Mouse (Mus musculus): ENCODE measurements around the gene Adrm1. TPM values are rescaled to one million over a fixed set of nuclear protein-coding genes. Genes with fewer than 3 reads are reported as not detected.

Gene Adrm1
- 89.8 and 92.1 TPM in 2 replicates for polyA plus RNA-seq (2012; rRNA removed)

DNA sequence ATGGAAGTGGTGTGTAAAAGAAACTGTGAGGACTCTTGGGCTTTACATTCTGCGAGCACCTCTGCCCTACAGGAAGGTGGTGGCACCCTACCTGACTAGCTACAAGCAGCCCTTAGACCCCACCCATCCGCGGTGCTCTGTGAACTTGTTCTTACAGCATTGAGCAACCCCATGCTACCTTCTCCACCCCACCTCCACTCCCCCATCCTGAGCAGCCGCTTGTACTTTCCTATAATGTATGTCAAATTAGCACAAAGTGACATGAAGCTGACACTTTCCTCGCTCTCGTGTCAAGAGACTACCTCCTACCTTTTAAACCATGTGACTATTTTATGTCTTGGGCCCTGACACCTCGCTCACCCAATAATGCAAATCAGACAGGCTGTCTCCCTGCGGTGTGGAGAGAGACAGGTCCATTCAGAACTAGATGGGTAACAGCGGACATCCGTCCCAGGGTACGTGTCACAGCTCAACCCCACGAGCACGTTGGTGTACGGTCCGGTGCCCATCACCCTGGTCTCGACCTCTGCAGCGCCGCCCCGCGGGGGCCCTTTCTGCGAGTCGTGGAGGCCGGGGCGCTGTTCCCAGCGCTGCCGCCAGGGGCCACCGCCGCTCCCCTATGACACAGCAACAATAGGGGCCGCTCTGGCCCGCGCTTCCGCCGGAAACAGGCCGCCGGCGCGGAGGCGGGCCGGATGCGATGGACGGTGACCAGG, at the start of gene Adrm1:
Adrm1 (plus strand) TSS at position 680 of the 716 bp plus-strand sequence.
- peak within 1 kb of the TSS; percentile 77 for H3K4me3 ChIP-seq (ENCODE audit: insufficient read depth, low read length)
- H3K4me1 ChIP-seq (ENCODE audit: control insufficient read depth, insufficient read depth, low read length): peaks cover 11% of the 10 kb centered on the region
- H3K27ac ChIP-seq (ENCODE audit: insufficient read depth, low read length): peak within 1 kb of the TSS; percentile 67
- TF ChIP-seq CTCF (IDR thresholded peaks at IDR 0.05; ENCODE audit: extremely low read depth, insufficient read depth, low read length) (peak; percentile 55), POLR2A (IDR thresholded peaks at IDR 0.05; ENCODE audit: extremely low read depth, insufficient read depth, low read length) (peak; percentile 30; the same call in 1 of the 2 replicates)

- H3K4me1 ChIP-seq (ENCODE audit: control insufficient read depth, insufficient read depth, low read length): peaks cover 12% of the 10 kb centered on the region
- H3K27ac ChIP-seq (ENCODE audit: insufficient read depth, low read length): no peak overlapping the region
- no peak for TF ChIP-seq CTCF (IDR thresholded peaks at IDR 0.05; ENCODE audit: extremely low read depth, insufficient read depth, low read length)
- no peak for TF ChIP-seq POLR2A (IDR thresholded peaks at IDR 0.05; ENCODE audit: extremely low read depth, insufficient read depth, low read length)
- no peak overlapping the region for H3K4me3 ChIP-seq (ENCODE audit: insufficient read depth, low read length)
Measured at GRCm38 (mm10) chr2:180124192-180124591, 47.1 kb upstream of the Adrm1 start.

- H3K4me3 ChIP-seq (ENCODE audit: insufficient read depth, low read length): no peak overlapping the region
- peaks cover 7% of the 10 kb centered on the region for H3K4me1 ChIP-seq (ENCODE audit: control insufficient read depth, insufficient read depth, low read length)
- H3K27ac ChIP-seq (ENCODE audit: insufficient read depth, low read length): no peak overlapping the region
- TF ChIP-seq POLR2A (IDR thresholded peaks at IDR 0.05; ENCODE audit: extremely low read depth, insufficient read depth, low read length) (no peak), CTCF (IDR thresholded peaks at IDR 0.05; ENCODE audit: extremely low read depth, insufficient read depth, low read length) (no peak)
Measured at GRCm38 (mm10) chr2:180126195-180126594, 45.1 kb upstream of the Adrm1 start.

GRCm38 (mm10) chr2:180127675-180128074, 43.6 kb upstream of the Adrm1 start:
- Histone ChIP-seq H3K4me3 (ENCODE audit: insufficient read depth, low read length) (no peak overlapping the region), H3K27ac (ENCODE audit: insufficient read depth, low read length) (no peak overlapping the region), H3K4me1 (ENCODE audit: control insufficient read depth, insufficient read depth, low read length) (peaks cover 7% of the 10 kb centered on the region)
- TF ChIP-seq CTCF (IDR thresholded peaks at IDR 0.05; ENCODE audit: extremely low read depth, insufficient read depth, low read length) (no peak), POLR2A (IDR thresholded peaks at IDR 0.05; ENCODE audit: extremely low read depth, insufficient read depth, low read length) (no peak)

DNA sequence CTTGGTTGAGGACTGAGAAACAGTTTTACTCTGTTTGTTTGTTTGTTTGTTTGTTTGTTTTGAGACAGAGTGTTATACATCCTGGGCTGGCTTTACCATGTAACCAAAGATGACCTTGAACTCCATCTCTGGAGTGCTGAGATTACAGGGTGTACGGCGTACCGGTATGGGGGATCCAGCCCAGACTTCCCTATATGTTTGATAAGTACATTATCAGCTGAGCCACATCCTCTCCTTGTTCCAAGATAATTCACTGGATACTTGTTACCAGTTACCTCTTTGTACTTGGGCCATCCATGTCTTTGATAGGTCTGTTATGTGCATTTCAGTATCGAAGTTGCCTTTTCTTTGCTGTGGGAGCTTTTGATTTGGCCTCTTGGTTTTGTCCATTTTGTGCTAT, 38.1 kb upstream of the Adrm1 start:
- Histone ChIP-seq H3K27ac (ENCODE audit: insufficient read depth, low read length) (no peak overlapping the region), H3K4me1 (ENCODE audit: control insufficient read depth, insufficient read depth, low read length) (peaks cover 2% of the 10 kb centered on the region; the same call in 1 of the 2 replicates), H3K4me3 (ENCODE audit: insufficient read depth, low read length) (no peak overlapping the region)
- TF ChIP-seq CTCF (IDR thresholded peaks at IDR 0.05; ENCODE audit: extremely low read depth, insufficient read depth, low read length): no peak
- no peak for TF ChIP-seq POLR2A (IDR thresholded peaks at IDR 0.05; ENCODE audit: extremely low read depth, insufficient read depth, low read length)

- H3K4me1 ChIP-seq (ENCODE audit: control insufficient read depth, insufficient read depth, low read length): peaks cover 2% of the 10 kb centered on the region; the same call in 1 of the 2 replicates
- H3K4me3 ChIP-seq (ENCODE audit: insufficient read depth, low read length): no peak overlapping the region
- no peak for TF ChIP-seq CTCF (IDR thresholded peaks at IDR 0.05; ENCODE audit: extremely low read depth, insufficient read depth, low read length)
- no peak for TF ChIP-seq POLR2A (IDR thresholded peaks at IDR 0.05; ENCODE audit: extremely low read depth, insufficient read depth, low read length)
- no peak overlapping the region for H3K27ac ChIP-seq (ENCODE audit: insufficient read depth, low read length)
Measured at GRCm38 (mm10) chr2:180133911-180134310, 37.4 kb upstream of the Adrm1 start.

DNA sequence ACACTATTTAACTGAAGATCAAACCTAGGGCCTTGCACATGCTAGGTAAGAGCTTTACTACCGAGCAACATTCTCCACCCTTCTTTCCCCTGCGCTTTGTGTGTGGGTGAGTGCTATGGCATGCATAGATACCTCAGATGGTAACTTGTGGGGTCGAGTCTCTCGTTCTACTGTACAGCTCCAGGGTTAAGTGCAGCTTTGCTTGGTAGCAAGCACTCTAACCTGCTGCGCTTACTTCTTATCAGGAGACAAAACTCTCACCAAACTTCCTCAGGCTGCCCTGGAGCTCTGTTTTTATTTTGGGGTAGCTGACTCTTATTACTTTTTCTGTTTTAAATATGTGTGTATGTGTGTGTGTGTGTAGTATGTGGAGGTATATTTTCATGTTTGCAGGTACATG, 35.9 kb upstream of the Adrm1 start:
- no peak for TF ChIP-seq POLR2A (IDR thresholded peaks at IDR 0.05; ENCODE audit: extremely low read depth, insufficient read depth, low read length)
- TF ChIP-seq CTCF (IDR thresholded peaks at IDR 0.05; ENCODE audit: extremely low read depth, insufficient read depth, low read length): no peak

DNA sequence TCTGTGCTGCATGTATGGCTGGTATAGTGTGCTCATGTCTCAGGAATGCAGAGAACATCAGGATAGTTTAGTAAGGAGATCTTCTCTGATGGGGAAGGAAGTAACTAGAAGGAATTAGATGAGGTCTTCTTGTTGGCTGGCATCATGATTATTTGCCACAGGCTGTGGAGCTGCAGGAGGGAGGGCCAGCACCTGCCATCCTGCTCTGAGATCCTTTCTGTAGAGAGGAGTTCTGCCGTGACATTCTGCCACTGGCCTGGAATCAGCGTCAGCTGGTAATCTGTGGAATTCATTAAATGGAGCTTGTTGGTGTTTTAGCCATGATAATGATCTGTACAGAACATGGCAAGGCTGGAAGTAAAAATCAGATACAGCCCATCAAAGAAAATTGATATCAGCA, 25.2 kb upstream of the Adrm1 start:
- Histone ChIP-seq H3K4me1 (ENCODE audit: control insufficient read depth, insufficient read depth, low read length) (no peaks in the 10 kb centered on the region; the same call in 1 of the 2 replicates), H3K4me3 (ENCODE audit: insufficient read depth, low read length) (no peak overlapping the region), H3K27ac (ENCODE audit: insufficient read depth, low read length) (no peak overlapping the region)
- no peak for TF ChIP-seq CTCF (IDR thresholded peaks at IDR 0.05; ENCODE audit: extremely low read depth, insufficient read depth, low read length)
- TF ChIP-seq POLR2A (IDR thresholded peaks at IDR 0.05; ENCODE audit: extremely low read depth, insufficient read depth, low read length): no peak

More for the DNA sequence above, 35.9 kb upstream of the Adrm1 start:
- Histone ChIP-seq H3K4me3 (ENCODE audit: insufficient read depth, low read length) (no peak overlapping the region), H3K4me1 (ENCODE audit: control insufficient read depth, insufficient read depth, low read length) (peaks cover 2% of the 10 kb centered on the region; the same call in 1 of the 2 replicates), H3K27ac (ENCODE audit: insufficient read depth, low read length) (no peak overlapping the region)

DNA sequence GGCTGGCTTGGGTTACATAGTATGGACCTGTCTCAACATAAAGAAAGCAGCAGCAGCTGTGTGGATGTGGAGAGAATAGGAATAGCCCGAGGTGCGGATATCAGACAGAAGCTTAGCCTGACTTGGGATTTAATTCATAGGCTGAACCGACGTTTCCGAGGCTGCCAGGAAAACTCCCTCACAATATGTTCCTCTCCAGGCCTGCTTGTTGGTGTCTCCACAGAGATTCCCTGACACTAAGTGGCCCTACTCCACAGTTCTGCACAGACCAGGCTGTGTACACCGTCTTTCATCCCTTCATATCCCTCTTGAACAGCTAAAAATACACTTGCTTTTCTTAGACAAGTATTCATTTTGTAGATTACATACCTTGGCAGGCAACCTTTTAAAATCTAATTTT, 23.9 kb upstream of the Adrm1 start:
- no peaks in the 10 kb centered on the region for H3K4me1 ChIP-seq (ENCODE audit: control insufficient read depth, insufficient read depth, low read length)
- H3K27ac ChIP-seq (ENCODE audit: insufficient read depth, low read length): no peak overlapping the region
- H3K4me3 ChIP-seq (ENCODE audit: insufficient read depth, low read length): no peak overlapping the region
- TF ChIP-seq POLR2A (IDR thresholded peaks at IDR 0.05; ENCODE audit: extremely low read depth, insufficient read depth, low read length) (no peak), CTCF (IDR thresholded peaks at IDR 0.05; ENCODE audit: extremely low read depth, insufficient read depth, low read length) (no peak)

DNA sequence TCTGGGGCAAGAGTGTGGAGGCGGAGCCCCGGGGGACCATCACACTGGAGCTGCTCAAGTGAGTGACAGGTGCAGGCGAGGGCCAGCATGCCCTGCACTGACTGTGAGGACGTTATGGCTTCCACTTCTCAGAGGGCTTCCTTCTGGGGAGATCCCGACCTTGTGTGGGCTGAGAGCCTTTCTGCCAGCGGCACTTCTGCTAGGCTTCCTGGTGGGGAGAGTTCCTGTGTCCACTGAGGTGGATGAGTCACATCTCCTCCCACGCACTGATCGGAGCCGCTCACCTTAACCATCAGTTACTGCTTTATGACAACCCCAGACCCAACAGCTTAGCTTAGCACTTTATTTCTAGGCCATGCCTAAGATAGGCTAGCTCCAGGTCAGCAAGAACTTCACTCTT, 22.7 kb upstream of the Adrm1 start:
- TF ChIP-seq POLR2A (IDR thresholded peaks at IDR 0.05; ENCODE audit: extremely low read depth, insufficient read depth, low read length): no peak
- no peak for TF ChIP-seq CTCF (IDR thresholded peaks at IDR 0.05; ENCODE audit: extremely low read depth, insufficient read depth, low read length)
- no peak overlapping the region for H3K27ac ChIP-seq (ENCODE audit: insufficient read depth, low read length)

More for the DNA sequence above, 22.7 kb upstream of the Adrm1 start:
- Histone ChIP-seq H3K4me1 (ENCODE audit: control insufficient read depth, insufficient read depth, low read length) (no peaks in the 10 kb centered on the region), H3K4me3 (ENCODE audit: insufficient read depth, low read length) (no peak overlapping the region)
